Mouse (Mus musculus): Measurements from ENCODE around the gene Chga. TPM values are rescaled to one million over a fixed set of nuclear protein-coding genes. Genes with fewer than 3 reads are reported as not detected.

The Chga gene
- total and polyA plus RNA-seq, 3 experiments, result 1,470 to 4,298 (median 2,168) TPM

DNA sequence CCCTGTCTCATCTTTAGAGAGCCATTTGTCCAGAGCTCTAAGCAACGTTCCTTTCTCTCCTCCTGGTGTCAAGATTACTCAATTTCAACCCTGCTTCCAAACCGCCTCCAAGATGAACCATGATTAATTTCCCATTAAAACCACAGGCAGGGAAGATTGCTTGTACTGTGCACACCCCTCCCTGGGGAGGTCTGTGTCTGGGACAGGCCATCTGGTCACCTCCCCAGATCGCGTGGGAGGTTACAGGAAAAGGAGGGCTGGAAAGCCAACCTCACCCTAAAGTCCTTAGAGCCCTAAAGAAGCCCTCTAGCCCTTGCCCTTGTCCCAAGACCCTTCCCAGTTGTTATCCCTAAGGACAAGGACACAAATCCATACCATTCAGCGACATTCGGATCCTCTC is 45.6 kb downstream of the Chga start:
- DNase-seq, result peak; percentile 29

DNA sequence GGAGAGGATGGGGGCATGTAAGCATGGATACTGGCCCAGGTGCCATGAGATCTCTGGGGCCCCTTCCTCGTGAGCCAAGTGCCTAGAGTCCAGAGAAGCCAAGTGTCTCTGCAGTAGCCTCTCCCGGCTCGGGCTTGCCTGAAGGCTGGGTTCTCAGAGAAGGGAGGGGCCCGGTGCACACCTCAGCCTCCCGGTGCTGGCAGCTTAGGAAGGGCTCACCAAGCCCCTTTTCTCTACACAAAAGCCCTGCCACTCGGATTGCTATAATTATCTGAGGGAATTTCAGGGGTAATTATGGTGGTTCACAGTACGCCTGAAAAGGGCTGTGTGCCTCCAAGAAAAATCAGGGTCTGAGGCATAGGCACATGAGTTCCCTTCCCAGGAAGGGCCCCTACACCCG is 47.1 kb downstream of the Chga start:
- no peak for DNase-seq

DNA sequence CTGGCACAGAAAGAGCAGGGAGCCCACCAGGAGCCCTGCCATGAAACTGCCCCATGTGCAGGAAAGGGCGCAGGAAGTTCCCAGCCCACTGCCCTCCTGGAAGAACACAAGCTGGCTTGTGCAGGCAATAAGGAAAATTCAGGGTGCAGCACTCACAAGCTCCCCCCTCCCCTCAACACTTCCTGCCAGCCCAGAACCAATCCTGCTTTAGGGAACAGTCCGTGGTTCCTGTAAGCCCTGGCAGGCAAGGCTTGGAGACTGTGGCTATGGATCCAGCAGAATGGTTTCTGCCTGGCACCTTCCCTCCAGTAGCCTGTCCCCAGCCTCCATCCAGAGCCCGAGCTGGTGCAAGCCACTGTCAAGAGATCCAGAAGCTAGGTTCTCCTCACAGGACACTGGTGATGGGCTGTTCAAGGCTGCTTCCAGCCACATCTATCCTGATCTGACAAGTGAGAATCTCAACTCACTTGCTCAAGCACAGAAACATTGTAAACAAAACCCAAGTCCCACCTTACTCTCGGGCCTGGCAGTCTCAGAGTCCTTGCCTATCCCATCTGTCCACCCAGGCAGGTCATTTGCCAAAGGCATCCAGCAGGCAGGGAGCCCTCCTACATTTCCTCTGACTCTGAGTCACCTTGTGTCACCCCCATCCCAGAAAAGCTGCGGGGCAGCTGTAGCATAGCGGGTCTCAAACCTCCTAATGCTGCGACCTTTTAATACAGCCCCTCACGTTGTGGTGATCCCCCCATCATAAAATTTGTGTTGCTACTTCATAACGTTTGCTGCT is 47.7 kb downstream of the Chga start:
- no peak for DNase-seq

DNA sequence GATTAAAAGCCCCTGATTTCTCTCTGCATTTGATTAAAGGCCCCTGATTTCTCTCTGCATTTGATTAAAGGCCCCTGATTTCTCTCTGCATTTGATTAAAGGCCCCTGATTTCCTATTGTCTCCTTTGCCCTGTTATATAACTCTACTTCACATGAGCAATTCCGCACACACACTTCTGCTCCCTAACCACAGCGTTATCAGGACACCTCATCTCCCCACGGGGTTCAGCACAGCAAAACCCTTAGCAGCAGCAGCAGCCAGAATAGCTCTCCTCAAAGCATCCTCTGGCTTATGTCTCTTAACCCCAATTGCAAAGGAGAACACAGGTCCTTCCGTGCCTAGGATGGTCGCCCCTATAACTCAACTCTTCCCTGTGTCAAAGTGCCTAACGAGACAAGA is 50.8 kb downstream of the Chga start:
- no peak for DNase-seq

DNA sequence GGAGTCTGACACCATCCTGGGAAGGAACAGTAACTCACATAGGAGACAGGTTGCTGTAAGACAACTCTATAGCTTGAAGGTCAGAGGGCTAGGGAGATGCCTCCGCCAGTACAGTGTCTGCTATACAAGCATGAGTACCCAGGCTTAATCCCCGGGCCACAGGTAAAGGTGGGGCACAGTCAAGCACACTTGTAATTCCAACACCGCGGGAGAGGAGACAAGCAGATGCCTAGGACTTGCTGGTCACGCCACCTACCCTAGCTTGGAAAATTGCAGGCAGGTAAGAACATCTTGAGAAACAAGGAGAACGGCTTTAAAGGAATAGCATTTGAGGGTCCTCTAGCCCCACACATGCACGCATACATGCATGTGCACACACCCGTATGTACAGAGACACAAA is 52.3 kb downstream of the Chga start:
- no peak for DNase-seq

DNA sequence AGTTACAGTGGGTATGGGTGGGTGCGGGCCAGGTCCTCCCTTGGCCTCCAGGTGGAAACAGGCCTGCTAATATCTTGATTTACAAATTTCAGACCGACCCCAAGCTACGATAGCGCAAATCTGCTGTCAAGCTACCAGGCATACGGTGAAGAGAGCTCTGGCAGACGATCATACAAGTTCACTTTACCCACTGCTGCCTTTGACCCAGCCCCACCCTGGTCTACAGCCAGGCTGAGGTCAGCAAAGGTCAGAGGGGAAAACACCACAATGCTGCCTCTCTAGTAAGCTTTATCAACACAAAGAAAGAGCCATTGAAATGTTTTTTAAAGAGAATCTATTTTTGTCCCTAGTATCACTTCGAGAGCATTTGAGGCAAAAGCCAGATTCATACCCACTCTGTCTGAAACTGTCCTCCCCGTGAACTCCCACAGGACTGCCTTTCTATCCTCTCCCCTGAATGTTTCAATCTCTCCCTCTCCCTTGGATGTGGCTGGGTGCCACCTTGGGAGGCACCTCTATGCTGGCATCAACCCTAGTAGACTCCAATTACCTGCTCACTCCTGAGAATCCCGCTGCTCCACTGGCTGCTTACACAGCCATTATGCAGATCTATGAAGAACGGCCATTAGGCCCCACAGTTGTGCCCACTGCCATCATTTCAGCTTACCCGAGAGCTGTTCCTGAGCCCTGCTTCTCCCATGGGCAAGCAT is 53.2 kb downstream of the Chga start:
- DNase-seq, result no peak

DNA sequence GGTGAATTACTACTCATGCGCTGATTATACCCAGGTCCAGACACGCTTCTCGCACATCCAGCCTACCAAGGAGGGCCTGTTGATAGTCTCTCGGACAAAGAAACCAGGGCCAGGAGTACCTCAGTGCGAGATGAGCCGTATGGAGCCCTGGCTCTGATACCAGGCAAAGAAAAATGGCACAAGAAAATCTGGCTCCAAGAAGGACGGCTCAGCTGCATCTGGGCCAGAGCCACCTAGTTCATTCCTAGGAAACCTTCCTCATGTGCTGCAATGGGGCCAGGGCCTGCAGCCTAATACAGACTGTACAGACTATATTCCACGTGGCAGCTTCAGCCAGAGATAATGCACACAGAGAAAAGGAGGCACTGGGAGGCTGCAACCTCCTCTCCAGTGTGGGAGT is 56.2 kb downstream of the Chga start:
- no peak for DNase-seq

DNA sequence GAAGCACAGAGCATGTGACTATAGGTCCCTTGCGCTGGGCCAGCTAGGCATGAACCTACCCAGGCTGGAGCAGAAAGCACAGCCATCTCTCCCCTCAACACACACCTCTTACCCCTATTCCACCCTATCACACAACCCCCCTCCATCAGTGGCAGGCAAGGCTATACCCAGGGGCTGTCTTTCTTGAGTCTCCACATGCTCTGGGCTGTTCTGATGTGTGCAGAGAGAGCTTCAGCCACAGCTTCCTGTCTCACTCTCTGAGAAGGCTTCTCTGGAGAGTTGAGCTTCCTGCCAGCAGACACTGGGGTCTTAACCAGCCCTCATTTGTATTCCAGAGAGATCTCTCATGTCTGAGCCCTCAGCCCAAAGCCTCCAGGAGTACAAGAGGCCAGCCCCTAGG is 57.7 kb downstream of the Chga start:
- no peak for DNase-seq

DNA sequence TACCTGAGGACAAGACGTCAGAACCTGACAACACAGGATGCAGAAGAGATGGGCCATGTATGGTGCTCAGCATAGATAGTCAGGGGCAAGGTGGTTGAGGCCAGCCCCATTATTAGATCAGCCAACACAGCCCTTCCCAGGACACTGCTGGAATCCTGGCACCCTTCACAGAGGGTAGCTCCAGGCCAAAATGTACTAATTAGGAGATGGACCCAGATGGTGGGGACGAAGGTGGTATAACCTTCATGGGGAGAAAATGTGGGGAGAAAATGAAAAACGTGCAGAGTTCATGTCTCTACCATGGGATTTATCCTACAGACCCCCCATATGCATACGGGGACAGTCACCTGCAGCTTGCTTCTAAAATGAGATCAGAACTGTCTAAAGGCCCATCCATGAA is 58.6 kb downstream of the Chga start:
- DNase-seq, result no peak

Other genes starting within 250 kb of the Chga start
- 100 to 1,000 TPM; 116 to 129 TPM for gene Lgmn, start 115.2 kb upstream of the Chga start, total RNA-seq (2021)
- 111 and 133 TPM in 2 replicates for gene Lgmn, start 115.2 kb upstream of the Chga start, polyA plus RNA-seq (2012; rRNA removed)
- 10 to 100 TPM; 38.2 to 43.0 TPM for gene Golga5, start 85.8 kb upstream of the Chga start, total RNA-seq (2021)
- 4.8 and 5.2 TPM in 2 replicates for gene Golga5, start 85.8 kb upstream of the Chga start, polyA plus RNA-seq (2012; rRNA removed)
- gene Itpk1, start 150.0 kb downstream of the Chga start, total RNA-seq (2021), result 10 to 100 TPM; 54.9 to 99.2 TPM
- gene Itpk1, start 150.0 kb downstream of the Chga start, polyA plus RNA-seq (2012; rRNA removed), result 50.8 and 70.9 TPM in 2 replicates
- 1 to 10 TPM; 3.7 to 7.9 TPM for gene Moap1, start 188.7 kb downstream of the Chga start, total RNA-seq (2021)
- gene Moap1, start 188.7 kb downstream of the Chga start, polyA plus RNA-seq (2012; rRNA removed), result 0.56 and 0.81 TPM in 2 replicates
- 1 to 10 TPM; 7.5 to 8.5 TPM for gene Tmem251, start 188.8 kb downstream of the Chga start, total RNA-seq (2021)
- 3.4 TPM in 2 replicates for gene Tmem251, start 188.8 kb downstream of the Chga start, polyA plus RNA-seq (2012; rRNA removed)
- not detected for gene Gm28051, start 202.8 kb downstream of the Chga start, total RNA-seq (2021)
- not detected in 2 replicates for gene Gm28051, start 202.8 kb downstream of the Chga start, polyA plus RNA-seq (2012; rRNA removed)
- 10 to 100 TPM; 11.6 to 11.7 TPM for gene Gon7, start 202.8 kb downstream of the Chga start, total RNA-seq (2021)
- gene Gon7, start 202.8 kb downstream of the Chga start, polyA plus RNA-seq (2012; rRNA removed), result 8.7 and 12.7 TPM in 2 replicates
- 10 to 100 TPM; 31.0 to 32.4 TPM for gene Ubr7, start 203.0 kb downstream of the Chga start, total RNA-seq (2021)
- 8.6 and 9.1 TPM in 2 replicates for gene Ubr7, start 203.0 kb downstream of the Chga start, polyA plus RNA-seq (2012; rRNA removed)
- gene Gm20604, start 203.7 kb downstream of the Chga start, total RNA-seq (2021), result 1 to 10 TPM; 7.4 to 7.9 TPM
- 0.32 and 0.43 TPM in 2 replicates for gene Gm20604, start 203.7 kb downstream of the Chga start, polyA plus RNA-seq (2012; rRNA removed)

Data from adrenal gland, adult 2 months (tissue).